Mouse (Mus musculus): ENCODE data around the gene Spata21. TPM values are rescaled to one million over a fixed set of nuclear protein-coding genes. Genes with fewer than 3 reads are reported as not detected.
"Not testable (repeated sequence)": the region's sequence is repeated elsewhere in the genome, so short reads cannot be mapped to it uniquely, and the experiment has no call there.

Gene Spata21
- polyA plus RNA-seq, 1 experiment from 2014 or later: not detected

- whole genome bisulfite sequencing: under 1% methylated on average over 61 of the region's 63 CpGs
- Histone ChIP-seq H3K9ac (ENCODE audit: low read length) (peak within 1 kb of the TSS; percentile 86), H3K9me3 (ENCODE audit: control insufficient read depth, low read length) (no peaks in the 10 kb centered on the region), H3K27me3 (ENCODE audit: control insufficient read depth, insufficient read depth, low read length) (no peaks in the 10 kb centered on the region), H3K27ac (ENCODE audit: low read depth, low read length) (peak within 1 kb of the TSS; percentile 90), H3K4me3 (ENCODE audit: low read depth, low read length) (peak within 1 kb of the TSS; percentile 90), H3K36me3 (ENCODE audit: control insufficient read depth, insufficient read depth, low read length) (no peaks in the 10 kb centered on the region), H3K4me2 (peak within 1 kb of the TSS; percentile 95), H3K4me1 (ENCODE audit: control insufficient read depth, insufficient read depth, low read length) (peaks cover 28% of the 10 kb centered on the region)
- ATAC-seq (ENCODE audit: low FRiP score): peak; percentile 94
- peak; percentile 99 for DNase-seq (ENCODE audit: low spot score, missing footprints)
Observed at GRCm38 (mm10) chr4:141139116-141139970, 51.2 kb downstream of the Spata21 start, which contains the start of gene Szrd1. Gene Szrd1 (minus strand): TSS chr4:141139775.

GRCm38 (mm10) chr4:141140354-141140753, 52.2 kb downstream of the Spata21 start:
- not testable (repeated sequence) for H3K36me3 ChIP-seq (ENCODE audit: control insufficient read depth, insufficient read depth, low read length); H3K27ac ChIP-seq (ENCODE audit: low read depth, low read length); H3K9me3 ChIP-seq (ENCODE audit: control insufficient read depth, low read length); H3K9ac ChIP-seq (ENCODE audit: low read length); H3K4me2 ChIP-seq; ATAC-seq (ENCODE audit: low FRiP score); H3K4me3 ChIP-seq (ENCODE audit: low read depth, low read length); DNase-seq (ENCODE audit: low spot score, missing footprints); H3K27me3 ChIP-seq (ENCODE audit: control insufficient read depth, insufficient read depth, low read length)
- H3K4me1 ChIP-seq (ENCODE audit: control insufficient read depth, insufficient read depth, low read length): peaks cover 18% of the 10 kb centered on the region
- WGBS: 89% methylated on average over 9 of the region's 9 CpGs

- H3K27me3 ChIP-seq (ENCODE audit: control insufficient read depth, insufficient read depth, low read length): no peaks in the 10 kb centered on the region
- H3K27ac ChIP-seq (ENCODE audit: low read depth, low read length): no peak overlapping the region
- 90% methylated on average over 6 of the region's 6 CpGs for WGBS
- H3K9ac ChIP-seq (ENCODE audit: low read length): no peak overlapping the region
- ATAC-seq (ENCODE audit: low FRiP score) (no peak), DNase-seq (ENCODE audit: low spot score, missing footprints) (no peak)
- H3K4me1 ChIP-seq (ENCODE audit: control insufficient read depth, insufficient read depth, low read length): peaks cover 18% of the 10 kb centered on the region
- no peaks in the 10 kb centered on the region for H3K36me3 ChIP-seq (ENCODE audit: control insufficient read depth, insufficient read depth, low read length)
- H3K9me3 ChIP-seq (ENCODE audit: control insufficient read depth, low read length): no peaks in the 10 kb centered on the region
- H3K4me2 ChIP-seq: no peak overlapping the region
- no peak overlapping the region for H3K4me3 ChIP-seq (ENCODE audit: low read depth, low read length)
Observed at GRCm38 (mm10) chr4:141140967-141141366, 52.8 kb downstream of the Spata21 start.

GRCm38 (mm10) chr4:141142285-141142811, 54.2 kb downstream of the Spata21 start:
- Histone ChIP-seq H3K9me3 (ENCODE audit: control insufficient read depth, low read length) (no peaks in the 10 kb centered on the region), H3K27me3 (ENCODE audit: control insufficient read depth, insufficient read depth, low read length) (no peaks in the 10 kb centered on the region), H3K9ac (ENCODE audit: low read length) (no peak overlapping the region), H3K4me1 (ENCODE audit: control insufficient read depth, insufficient read depth, low read length) (peaks cover 12% of the 10 kb centered on the region), H3K4me3 (ENCODE audit: low read depth, low read length) (no peak overlapping the region), H3K27ac (ENCODE audit: low read depth, low read length) (no peak overlapping the region), H3K36me3 (ENCODE audit: control insufficient read depth, insufficient read depth, low read length) (no peaks in the 10 kb centered on the region), H3K4me2 (no peak overlapping the region)
- DNase-seq (ENCODE audit: low spot score, missing footprints) (peak; percentile 95), ATAC-seq (ENCODE audit: low FRiP score) (no peak)
- 32% methylated on average over 9 of the region's 9 CpGs for WGBS

DNA sequence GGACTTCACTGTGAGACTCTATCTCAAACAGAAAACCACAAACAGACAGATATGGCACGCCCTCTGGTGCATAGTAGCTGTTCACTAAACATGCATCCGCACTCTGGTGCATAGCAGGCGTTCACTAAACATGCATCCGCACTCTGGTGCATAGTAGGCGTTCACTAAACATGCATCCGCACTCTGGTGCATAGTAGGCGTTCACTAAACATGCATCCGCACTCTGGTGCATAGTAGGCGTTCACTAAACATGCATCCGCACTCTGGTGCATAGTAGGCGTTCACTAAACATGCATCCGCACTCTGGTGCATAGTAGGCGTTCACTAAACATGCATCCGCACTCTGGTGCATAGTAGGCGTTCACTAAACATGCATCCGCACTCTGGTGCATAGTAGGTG, 57.0 kb downstream of the Spata21 start:
- WGBS: 92% methylated on average over 8 of the region's 16 CpGs
- ATAC-seq (ENCODE audit: low FRiP score): not testable (repeated sequence)

GRCm38 (mm10) chr4:141146491-141147033, 58.4 kb downstream of the Spata21 start:
- WGBS: 89% methylated on average over 6 of the region's 6 CpGs
- Histone ChIP-seq H3K4me3 (ENCODE audit: low read depth, low read length) (no peak overlapping the region), H3K36me3 (ENCODE audit: control insufficient read depth, insufficient read depth, low read length) (no peaks in the 10 kb centered on the region), H3K27me3 (ENCODE audit: control insufficient read depth, insufficient read depth, low read length) (no peaks in the 10 kb centered on the region), H3K4me1 (ENCODE audit: control insufficient read depth, insufficient read depth, low read length) (peaks cover 14% of the 10 kb centered on the region), H3K9ac (ENCODE audit: low read length) (no peak overlapping the region), H3K4me2 (no peak overlapping the region), H3K27ac (ENCODE audit: low read depth, low read length) (no peak overlapping the region), H3K9me3 (ENCODE audit: control insufficient read depth, low read length) (no peaks in the 10 kb centered on the region)
- DNase-seq (ENCODE audit: low spot score, missing footprints): no peak
- no peak for ATAC-seq (ENCODE audit: low FRiP score)

More for the DNA sequence above, 57.0 kb downstream of the Spata21 start:
- not testable (repeated sequence) for H3K27ac ChIP-seq (ENCODE audit: low read depth, low read length); H3K9me3 ChIP-seq (ENCODE audit: control insufficient read depth, low read length); H3K9ac ChIP-seq (ENCODE audit: low read length); H3K27me3 ChIP-seq (ENCODE audit: control insufficient read depth, insufficient read depth, low read length); DNase-seq (ENCODE audit: low spot score, missing footprints); H3K4me3 ChIP-seq (ENCODE audit: low read depth, low read length); H3K36me3 ChIP-seq (ENCODE audit: control insufficient read depth, insufficient read depth, low read length); H3K4me2 ChIP-seq
- H3K4me1 ChIP-seq (ENCODE audit: control insufficient read depth, insufficient read depth, low read length): peaks cover 14% of the 10 kb centered on the region

- H3K9ac ChIP-seq (ENCODE audit: low read length): peak within 1 kb of the TSS; percentile 97
- H3K4me2 ChIP-seq: peak within 1 kb of the TSS; percentile 86
- H3K27me3 ChIP-seq (ENCODE audit: control insufficient read depth, insufficient read depth, low read length): no peaks in the 10 kb centered on the region
- peak; percentile 86 for ATAC-seq (ENCODE audit: low FRiP score)
- DNase-seq (ENCODE audit: low spot score, missing footprints): peak; percentile 100
- H3K4me3 ChIP-seq (ENCODE audit: low read depth, low read length): peak within 1 kb of the TSS; percentile 97
- 9% methylated on average over 58 of the region's 58 CpGs for WGBS
- H3K9me3 ChIP-seq (ENCODE audit: control insufficient read depth, low read length): no peaks in the 10 kb centered on the region
- peaks cover 14% of the 10 kb centered on the region for H3K4me1 ChIP-seq (ENCODE audit: control insufficient read depth, insufficient read depth, low read length)
- H3K36me3 ChIP-seq (ENCODE audit: control insufficient read depth, insufficient read depth, low read length): no peaks in the 10 kb centered on the region
- H3K27ac ChIP-seq (ENCODE audit: low read depth, low read length): peak within 1 kb of the TSS; percentile 61
Observed at GRCm38 (mm10) chr4:141147112-141148008, 59.2 kb downstream of the Spata21 start, which contains the start of gene Fbxo42. Gene Fbxo42 (plus strand): TSS chr4:141147913.

DNA sequence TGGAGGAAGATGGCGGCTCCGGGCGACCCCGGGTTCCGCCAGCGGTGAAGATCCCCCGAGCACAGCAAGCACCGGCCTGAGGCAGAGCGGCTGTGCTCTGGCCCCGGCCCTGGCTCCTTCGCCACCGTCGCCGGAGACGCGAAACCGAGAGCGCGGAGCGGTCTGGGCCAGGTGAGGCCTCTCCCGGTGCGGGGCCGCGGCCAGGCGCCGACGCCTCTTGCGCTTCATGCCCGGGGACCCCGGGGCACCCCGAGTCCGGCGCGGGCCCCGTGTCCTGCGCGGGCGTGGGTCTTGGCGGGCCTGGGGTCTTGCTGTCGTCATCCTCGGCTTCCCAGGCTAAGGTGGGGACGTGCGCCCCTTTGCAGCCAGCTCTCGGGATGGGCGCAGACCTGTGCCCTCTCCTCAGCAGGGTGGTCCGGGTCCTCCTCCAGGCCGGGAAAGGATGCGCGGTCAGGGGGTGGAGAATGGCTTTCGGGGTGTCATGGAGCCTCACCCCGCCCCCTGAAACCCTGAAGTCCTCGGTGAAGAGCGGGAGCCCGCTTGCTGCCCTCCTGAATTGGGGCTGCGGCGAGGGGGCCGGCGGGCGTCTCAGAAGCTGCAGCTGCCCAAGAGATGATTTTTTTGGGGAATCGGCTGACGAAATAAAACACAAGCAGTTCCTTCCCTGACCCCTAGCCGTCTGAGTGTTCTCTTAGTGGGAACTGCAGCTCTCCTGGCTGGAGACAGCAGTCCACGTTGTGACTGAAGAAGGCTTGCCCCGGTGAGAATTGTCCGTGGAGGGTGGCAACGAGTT, 60.1 kb downstream of the Spata21 start:
- no peaks in the 10 kb centered on the region for H3K36me3 ChIP-seq (ENCODE audit: control insufficient read depth, insufficient read depth, low read length)
- ATAC-seq (ENCODE audit: low FRiP score) (peak; percentile 87), DNase-seq (ENCODE audit: low spot score, missing footprints) (peak; percentile 96)
- H3K27ac ChIP-seq (ENCODE audit: low read depth, low read length): peak overlapping the region; percentile 61
- no peaks in the 10 kb centered on the region for H3K9me3 ChIP-seq (ENCODE audit: control insufficient read depth, low read length)
- H3K4me3 ChIP-seq (ENCODE audit: low read depth, low read length): peak overlapping the region; percentile 97
- H3K4me2 ChIP-seq: peak overlapping the region; percentile 86
- no peaks in the 10 kb centered on the region for H3K27me3 ChIP-seq (ENCODE audit: control insufficient read depth, insufficient read depth, low read length)
- WGBS: under 1% methylated on average over 65 of the region's 66 CpGs
- peaks cover 14% of the 10 kb centered on the region for H3K4me1 ChIP-seq (ENCODE audit: control insufficient read depth, insufficient read depth, low read length)
- peak overlapping the region; percentile 97 for H3K9ac ChIP-seq (ENCODE audit: low read length)

Measured in midbrain, embryonic 11.5 days (tissue).